Mouse (Mus musculus) lung, postnatal 0 days (tissue): ENCODE measurements around the gene Wsb1. TPM values are rescaled to one million over a fixed set of nuclear protein-coding genes. Genes with fewer than 3 reads are reported as not detected.

Source experiments
- ATAC-seq: fragments of 200-750 bp; cut with Nextera tagmentation; 2 replicates; pipeline ENCODE4 v1.8.0; 2017; ENCODE audit warnings: moderate library complexity
- DNase-seq: peaks from one replicate; pipeline ENCODE4 v3.0.0-alpha.2; 2016; ENCODE audit warnings: low spot score
- H3K27ac ChIP-seq: fragments of 300-500 bp; sonication (generic); 2 replicates; pipeline ENCODE4 v1.5.1; 2014; ENCODE audit warnings: antibody characterized with exemption, mild to moderate bottlenecking, low read length, mixed read lengths
- H3K27me3 ChIP-seq: fragments of 300-500 bp; sonication (generic); replicated peaks from 2 replicates; pipeline ENCODE4 v1.6.1; 2014; ENCODE audit warnings: low read length, mixed read lengths; ENCODE audit not compliant: insufficient read depth
- H3K36me3 ChIP-seq: fragments of 300-500 bp; sonication (generic); 2 replicates; pipeline ENCODE4 v1.6.1; 2014; ENCODE audit warnings: low read length, mixed read lengths; ENCODE audit not compliant: insufficient read depth
- H3K4me1 ChIP-seq: fragments of 300-500 bp; sonication (generic); 2 replicates; pipeline ENCODE4 v1.6.1; 2014; ENCODE audit warnings: antibody characterized with exemption, low read depth, low read length, mixed read lengths; ENCODE audit not compliant: insufficient read depth
- H3K4me2 ChIP-seq: fragments of 300-500 bp; sonication (generic); replicated peaks from 2 replicates; pipeline ENCODE4 v1.6.1; 2014; ENCODE audit warnings: low read depth, mild to moderate bottlenecking, low read length, moderate library complexity, mixed read lengths
- H3K4me3 ChIP-seq: fragments of 300-500 bp; sonication (generic); 2 replicates; pipeline ENCODE4 v1.5.1; 2014; ENCODE audit warnings: low read depth, low read length
- H3K9ac ChIP-seq: fragments of 300-500 bp; sonication (generic); replicated peaks from 2 replicates; pipeline ENCODE4 v1.6.1; 2014; ENCODE audit warnings: low read depth, mild to moderate bottlenecking
- H3K9me3 ChIP-seq: fragments of 300-500 bp; sonication (generic); 2 replicates; pipeline ENCODE4 v1.6.1; 2016; ENCODE audit warnings: low read length, mixed read lengths
- CTCF ChIP-seq: IDR thresholded peaks from 2 replicates; pipeline ENCODE4 v1.5.1; 2016; ENCODE audit warnings: antibody characterized with exemption, mild to moderate bottlenecking
- EP300 ChIP-seq: IDR thresholded peaks from 2 replicates; pipeline ENCODE4 v1.6.1; 2016; ENCODE audit warnings: antibody characterized with exemption, mild to moderate bottlenecking, control low read depth
- WGBS: fragments of 180-500 bp; shearing (Covaris S2); extraction: QIAGEN DNeasy Blood & Tissue Kit; methylation state at CpG from one replicate; pipeline ENCODE4 v1.1.7; 2014; 5-methylcytosine and 5-hydroxymethylcytosine counted together
- polyA plus RNA-seq: library from polyadenylated mRNA; unstranded; fragments of >200 nt; fragmentation: Nextera tagmentation; extraction: Ambion mirVana; gene quantifications from 2 replicates; pipeline ENCODE4 v1.2.1, GENCODE M21; 2015

The Wsb1 gene
- polyA plus RNA-seq, 1 experiment from 2014 or later = 134 TPM

DNA sequence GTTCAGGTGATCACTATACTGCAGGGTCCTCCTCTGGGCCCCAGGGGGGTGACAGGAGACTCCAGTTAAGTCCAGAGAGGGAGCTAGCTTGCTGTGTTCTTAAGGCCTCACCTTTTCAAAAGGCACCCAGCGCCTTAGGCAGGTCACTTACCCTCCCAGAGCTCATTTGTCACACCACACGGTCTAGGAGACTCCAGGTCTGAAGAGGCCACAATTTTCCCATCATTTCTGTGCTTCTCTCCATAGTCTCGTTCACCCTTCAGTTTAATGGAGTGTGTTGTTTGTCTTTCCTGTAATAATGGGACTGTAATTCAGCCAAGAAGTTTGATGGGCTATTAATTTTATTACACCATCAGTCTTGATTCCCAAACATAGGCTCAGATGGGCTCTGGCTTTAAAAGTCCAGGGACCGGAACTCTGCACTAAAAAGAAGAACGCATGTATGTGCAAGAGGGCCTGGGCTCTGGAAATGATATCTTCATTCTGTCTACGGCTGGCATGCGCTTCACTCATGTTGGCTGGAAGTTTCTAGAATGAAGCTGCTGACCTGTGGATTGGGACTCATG, 33.9 kb upstream of the Wsb1 start:
- no peak for TF ChIP-seq CTCF
- TF ChIP-seq EP300 = no peak
- Histone ChIP-seq H3K9me3 (no peaks in the 10 kb centered on the region), H3K27me3 (no peaks in the 10 kb centered on the region), H3K4me3 (no peak overlapping the region), H3K4me2 (no peak overlapping the region), H3K9ac (no peak overlapping the region), H3K36me3 (no peaks in the 10 kb centered on the region), H3K4me1 (peaks cover 13% of the 10 kb centered on the region; the same call in 1 of the 2 replicates), H3K27ac (peak overlapping the region; percentile 62; the same call in 1 of the 2 replicates)
- ATAC-seq (no peak), DNase-seq (peak; percentile 55)
- 58% methylated on average over 7 of the region's 7 CpGs for WGBS

DNA sequence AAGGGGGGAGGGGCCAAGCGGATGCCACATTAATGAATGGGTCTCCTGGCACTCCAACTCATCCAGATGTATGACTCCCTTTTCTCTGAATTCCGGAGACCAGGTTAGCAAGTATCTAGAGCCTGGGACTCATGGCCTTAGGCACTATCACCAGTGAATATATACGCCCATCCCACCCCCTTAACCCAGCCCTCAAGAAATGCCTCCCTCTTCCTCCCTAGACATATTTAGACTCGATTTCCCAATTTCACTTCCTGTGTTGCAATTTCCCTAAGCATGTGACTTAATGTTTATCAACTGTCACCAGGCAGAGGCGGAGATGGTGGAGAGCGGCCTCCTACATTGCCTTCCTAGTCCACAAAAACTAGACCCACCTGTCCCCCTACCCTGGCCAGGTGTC, 33.0 kb upstream of the Wsb1 start:
- Histone ChIP-seq H3K9me3 (no peaks in the 10 kb centered on the region), H3K4me3 (no peak overlapping the region), H3K4me2 (no peak overlapping the region), H3K9ac (no peak overlapping the region), H3K27me3 (no peaks in the 10 kb centered on the region), H3K27ac (0 out of 2 replicates have a peak overlapping the region, but pooled peaks have one; percentile 22), H3K4me1 (peaks cover 13% of the 10 kb centered on the region; the same call in 1 of the 2 replicates), H3K36me3 (no peaks in the 10 kb centered on the region)
- peak; percentile 94 for TF ChIP-seq EP300
- no peak for TF ChIP-seq CTCF
- ATAC-seq (peak; percentile 76), DNase-seq (peak; percentile 93)
- WGBS = 37% methylated on average over 6 of the region's 6 CpGs

DNA sequence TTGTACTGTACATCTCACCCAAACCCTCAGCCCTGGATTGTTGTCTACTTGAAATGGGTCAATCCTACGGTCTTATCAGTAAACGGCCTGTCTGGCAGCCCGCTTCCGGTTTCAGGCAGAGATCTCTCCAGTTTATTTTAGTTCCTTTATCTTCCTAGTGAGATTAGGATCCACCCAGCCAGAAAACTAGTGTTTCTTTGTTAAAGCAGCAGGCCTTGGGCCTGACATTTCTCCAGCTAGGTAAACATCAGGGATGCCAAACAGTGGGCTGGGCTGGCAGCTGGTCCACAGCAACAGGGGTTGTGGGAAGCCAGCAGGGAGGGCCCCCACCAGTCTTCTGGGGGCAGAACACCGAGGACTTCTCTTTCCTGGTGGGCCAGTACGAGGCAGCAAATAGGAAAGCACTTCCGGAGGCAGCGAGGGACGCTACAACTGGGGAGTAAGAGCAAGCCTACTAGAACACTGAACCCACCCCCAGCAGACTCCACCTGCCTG, 31.9 kb upstream of the Wsb1 start:
- Histone ChIP-seq H3K4me3 (no peak overlapping the region), H3K9me3 (no peaks in the 10 kb centered on the region), H3K9ac (no peak overlapping the region), H3K4me2 (no peak overlapping the region), H3K27ac (no peak overlapping the region), H3K4me1 (peaks cover 18% of the 10 kb centered on the region; the same call in 1 of the 2 replicates), H3K27me3 (no peaks in the 10 kb centered on the region), H3K36me3 (no peaks in the 10 kb centered on the region)
- DNase-seq (no peak), ATAC-seq (no peak)
- peak; percentile 62 for TF ChIP-seq EP300
- no peak for TF ChIP-seq CTCF
- 33% methylated on average over 9 of the region's 9 CpGs for WGBS

DNA sequence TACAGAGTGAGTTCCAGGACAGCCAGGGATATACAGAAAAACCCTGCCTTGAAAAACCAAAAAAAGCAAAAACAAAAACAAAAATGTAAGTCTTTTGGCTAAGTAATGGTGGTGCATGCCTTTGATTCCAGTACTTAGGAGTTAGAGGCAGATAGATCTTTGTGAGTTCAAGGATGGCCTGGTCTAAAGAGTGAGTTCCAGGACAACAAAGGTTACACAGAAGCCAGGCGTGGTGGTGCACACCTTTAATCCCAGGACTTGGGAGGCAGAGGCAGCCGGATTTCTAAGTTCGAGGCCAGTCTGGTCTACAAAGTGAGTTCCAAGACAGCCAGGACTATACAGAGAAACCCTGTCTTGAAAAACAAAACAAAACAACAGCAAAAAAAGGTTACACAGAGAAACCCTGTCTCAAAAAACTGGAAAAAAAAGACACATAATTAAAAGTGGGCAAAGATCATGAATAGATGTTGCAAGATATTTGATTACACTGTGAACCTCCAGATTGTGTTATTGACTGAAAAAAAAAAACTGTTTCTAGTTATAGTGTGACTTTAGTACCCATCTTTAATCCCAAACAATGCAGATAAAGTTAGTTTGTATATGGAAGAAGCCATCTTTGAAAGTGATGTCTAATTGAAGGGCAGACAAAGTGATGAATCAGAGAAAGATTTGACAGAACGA, 29.0 kb upstream of the Wsb1 start:
- WGBS = 93% methylated on average over 4 of the region's 4 CpGs
- H3K36me3 ChIP-seq = no peaks in the 10 kb centered on the region
- H3K4me2 ChIP-seq = no peak overlapping the region
- DNase-seq (no peak), ATAC-seq (no peak)
- no peaks in the 10 kb centered on the region for H3K27me3 ChIP-seq
- no peaks in the 10 kb centered on the region for H3K9me3 ChIP-seq
- no peak overlapping the region for H3K4me3 ChIP-seq
- peaks cover 16% of the 10 kb centered on the region; the same call in 1 of the 2 replicates for H3K4me1 ChIP-seq
- H3K27ac ChIP-seq = no peak overlapping the region
- no peak overlapping the region for H3K9ac ChIP-seq
- TF ChIP-seq EP300 (no peak), CTCF (no peak)

DNA sequence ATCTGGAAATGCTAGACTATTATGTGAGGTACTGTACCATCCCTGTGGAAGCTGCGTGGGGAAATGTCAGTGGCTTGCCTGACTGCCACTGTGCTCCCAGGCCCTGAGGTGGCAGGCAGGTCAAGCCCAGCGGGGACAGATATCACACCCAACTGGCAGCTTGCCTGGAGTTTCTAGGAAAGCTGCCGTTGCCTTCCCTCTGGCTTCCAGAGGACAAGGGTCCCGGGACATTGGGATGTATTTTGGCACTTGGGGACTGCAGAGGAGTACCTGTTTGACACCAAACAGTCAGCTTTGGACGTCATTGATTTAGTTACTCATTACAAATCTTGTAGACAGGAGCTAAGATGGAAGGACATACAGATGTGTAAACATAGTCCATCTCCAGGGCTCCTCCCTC, 26.9 kb upstream of the Wsb1 start:
- no peak for DNase-seq
- H3K27ac ChIP-seq = no peak overlapping the region
- TF ChIP-seq EP300 (no peak), CTCF (no peak)
- peaks cover 7% of the 10 kb centered on the region; the same call in 1 of the 2 replicates for H3K4me1 ChIP-seq
- no peak overlapping the region for H3K4me2 ChIP-seq
- ATAC-seq = no peak
- 12% methylated on average over 5 of the region's 5 CpGs for WGBS
- H3K36me3 ChIP-seq = no peaks in the 10 kb centered on the region
- H3K9ac ChIP-seq = no peak overlapping the region
- no peaks in the 10 kb centered on the region for H3K9me3 ChIP-seq
- H3K27me3 ChIP-seq = no peaks in the 10 kb centered on the region
- no peak overlapping the region for H3K4me3 ChIP-seq

DNA sequence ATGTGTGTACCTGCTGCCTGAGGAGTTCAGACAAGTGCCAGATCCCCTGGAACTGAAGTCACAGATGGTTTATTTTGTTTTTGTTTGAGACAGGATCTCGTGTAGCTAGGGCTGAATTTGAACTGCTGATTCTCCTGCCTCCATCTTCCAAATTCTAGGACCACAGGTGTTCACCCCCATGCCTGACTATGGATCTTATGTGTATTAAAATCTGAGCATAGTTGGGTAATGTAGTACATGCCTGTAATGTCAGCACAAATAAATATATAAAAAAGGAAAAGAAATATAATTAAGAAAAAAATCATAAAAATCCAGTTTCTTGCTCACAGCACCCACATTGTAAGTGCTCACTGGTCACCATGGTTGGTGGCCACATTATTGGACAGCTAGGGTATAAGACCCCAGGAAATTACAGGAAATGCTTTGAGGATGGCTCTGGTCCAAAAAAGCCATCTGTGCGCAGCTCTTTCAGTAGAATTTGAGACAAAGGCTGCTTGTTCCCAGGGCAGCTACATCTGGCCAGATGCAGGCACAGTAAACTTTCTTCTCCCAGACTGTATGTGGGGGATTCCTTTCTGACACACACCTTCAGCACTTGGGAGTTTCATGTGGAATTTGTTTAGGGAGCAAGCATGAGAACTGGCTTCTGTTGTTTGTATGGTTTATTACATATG, 25.4 kb upstream of the Wsb1 start:
- ATAC-seq (no peak), DNase-seq (peak; percentile 47)
- H3K27ac ChIP-seq = 0 out of 2 replicates have a peak overlapping the region, but pooled peaks have one; percentile 32
- no peaks in the 10 kb centered on the region for H3K9me3 ChIP-seq
- H3K4me2 ChIP-seq = no peak overlapping the region
- H3K27me3 ChIP-seq = no peaks in the 10 kb centered on the region
- TF ChIP-seq CTCF = no peak
- TF ChIP-seq EP300 = no peak
- WGBS = 29% methylated on average over 2 of the region's 2 CpGs
- no peaks in the 10 kb centered on the region for H3K36me3 ChIP-seq
- H3K4me3 ChIP-seq = no peak overlapping the region
- H3K9ac ChIP-seq = no peak overlapping the region
- peaks cover 7% of the 10 kb centered on the region; the same call in 1 of the 2 replicates for H3K4me1 ChIP-seq
